Mouse (Mus musculus) CH12.LX (cell line): Measurements from ENCODE around the gene Slc13a2. TPM values are rescaled to one million over a fixed set of nuclear protein-coding genes. Genes with fewer than 3 reads are reported as not detected.

Source experiments
- DNase-seq: peaks from one replicate; pipeline ENCODE4 v3.0.0-alpha.2; 2013; ENCODE audit errors: extremely low read depth
- H3K27ac ChIP-seq: 2 replicates; pipeline ENCODE4 v1.5.1; 2012; ENCODE audit warnings: low read depth, mild to moderate bottlenecking, control low read depth, moderate library complexity; ENCODE audit not compliant: insufficient read depth
- H3K27me3 ChIP-seq: replicated peaks from 2 replicates; pipeline ENCODE3; 2012; ENCODE audit warnings: inconsistent platforms
- H3K36me3 ChIP-seq, 2 experiments: replicated peaks in 1 of 2; 2 replicates each; pipeline versions ENCODE3 to v1.6.1; 2012; ENCODE audit warnings: inconsistent platforms in 1 of 2, low read length in 1 of 2, mild to moderate bottlenecking in 1 of 2, mixed read lengths in 1 of 2, moderate library complexity in 1 of 2; ENCODE audit not compliant: control insufficient read depth in 1 of 2, insufficient read depth in 1 of 2
- H3K4me1 ChIP-seq, 2 experiments: 2 replicates each; pipeline ENCODE4 v1.6.1; 2012; ENCODE audit warnings: inconsistent platforms in 1 of 2, moderate library complexity in 1 of 2; ENCODE audit not compliant: insufficient read depth in 2 of 2, control insufficient read depth in 1 of 2
- H3K4me2 ChIP-seq: 2 replicates; pipeline ENCODE4 v1.6.1; 2012; ENCODE audit warnings: low read depth, mild to moderate bottlenecking, control low read depth; ENCODE audit not compliant: poor library complexity, insufficient read depth, severe bottlenecking
- H3K4me3 ChIP-seq, 3 experiments: fragments of 150-350 bp in 1 of 3; sonication (generic) in 1 of 3; replicated peaks in 1 of 3; 2 replicates each; pipeline versions ENCODE3 to v1.5.1; 2011 to 2012; ENCODE audit warnings: low read depth in 2 of 3, low read length in 2 of 3, mild to moderate bottlenecking in 2 of 3, moderate library complexity in 2 of 3, control low read depth in 1 of 3, improper control_type of control experiment in 1 of 3, inconsistent platforms in 1 of 3, mixed read lengths in 1 of 3; ENCODE audit not compliant: poor library complexity in 1 of 3
- H3K79me2 ChIP-seq: replicated peaks from 2 replicates; pipeline ENCODE4 v1.6.1; 2012; ENCODE audit warnings: mild to moderate bottlenecking, moderate library complexity; ENCODE audit not compliant: control insufficient read depth, poor library complexity, insufficient read depth, severe bottlenecking; ENCODE audit errors: extremely low read depth
- H3K9ac ChIP-seq: 2 replicates; pipeline ENCODE4 v1.6.1; 2012; ENCODE audit warnings: low read depth, mild to moderate bottlenecking, control low read depth, moderate library complexity; ENCODE audit not compliant: insufficient read depth
- H3K9me3 ChIP-seq: replicated peaks from 2 replicates; pipeline ENCODE3; 2012; ENCODE audit warnings: low read length, inconsistent platforms, mixed read lengths
- BHLHE40 ChIP-seq: IDR thresholded peaks from 2 replicates; pipeline ENCODE4 v1.6.1; 2011; ENCODE audit warnings: mild to moderate bottlenecking, low read depth, low read length, improper control_type of control experiment
- CHD1 ChIP-seq: IDR thresholded peaks from 2 replicates; pipeline ENCODE4 v1.6.1; 2012; ENCODE audit warnings: low read depth, low read length, improper control_type of control experiment, inconsistent platforms
- CHD2 ChIP-seq: IDR thresholded peaks from 2 replicates; pipeline ENCODE4 v1.6.1; 2011; ENCODE audit warnings: low read length, improper control_type of control experiment
- E2F4 ChIP-seq: IDR thresholded peaks from 2 replicates; pipeline ENCODE4 v1.6.1; 2011; ENCODE audit warnings: low read depth, low read length, improper control_type of control experiment; ENCODE audit not compliant: insufficient replicate concordance
- EP300 ChIP-seq: IDR thresholded peaks from 2 replicates; pipeline ENCODE4 v1.6.1; 2011; ENCODE audit warnings: low read length, improper control_type of control experiment
- ETS1 ChIP-seq: conservative IDR thresholded peaks from 2 replicates; pipeline ENCODE4 v1.6.1; 2012; ENCODE audit warnings: low read depth, mild to moderate bottlenecking, inconsistent platforms, low read length, improper control_type of control experiment, moderate library complexity
- HCFC1 ChIP-seq: IDR thresholded peaks from 2 replicates; pipeline ENCODE4 v1.6.1; 2012; ENCODE audit warnings: low read depth, mild to moderate bottlenecking, inconsistent platforms, low read length, improper control_type of control experiment
- IRF4 ChIP-seq: IDR thresholded peaks from 2 replicates; pipeline ENCODE4 v1.6.1; 2014; ENCODE audit warnings: low read depth, mild to moderate bottlenecking, inconsistent platforms, low read length, improper control_type of control experiment
- KAT2A ChIP-seq: IDR thresholded peaks from 2 replicates; pipeline ENCODE4 v1.6.1; 2012; ENCODE audit warnings: low read length, improper control_type of control experiment, inconsistent platforms; ENCODE audit not compliant: insufficient replicate concordance
- MAFK ChIP-seq: IDR thresholded peaks from 2 replicates; pipeline ENCODE4 v1.6.1; 2011; ENCODE audit warnings: low read length, improper control_type of control experiment; ENCODE audit not compliant: insufficient replicate concordance
- MAX ChIP-seq: IDR thresholded peaks from 2 replicates; pipeline ENCODE4 v1.6.1; 2011; ENCODE audit warnings: low read length, improper control_type of control experiment
- MAZ ChIP-seq: IDR thresholded peaks from 2 replicates; pipeline ENCODE4 v1.6.1; 2012; ENCODE audit warnings: low read depth, mild to moderate bottlenecking, inconsistent platforms, low read length, improper control_type of control experiment, moderate library complexity
- MEF2A ChIP-seq: IDR thresholded peaks from 2 replicates; pipeline ENCODE4 v1.6.1; 2014; ENCODE audit warnings: low read depth, mild to moderate bottlenecking, inconsistent platforms, low read length, improper control_type of control experiment, borderline replicate concordance
- MYC ChIP-seq: IDR thresholded peaks from 2 replicates; pipeline ENCODE4 v1.6.1; 2011; ENCODE audit warnings: low read depth, mild to moderate bottlenecking, improper control_type of control experiment, low read length
- NELFE ChIP-seq: IDR thresholded peaks from 2 replicates; pipeline ENCODE4 v1.6.1; 2011; ENCODE audit warnings: low read depth, low read length, improper control_type of control experiment
- NRF1 ChIP-seq: IDR thresholded peaks from 2 replicates; pipeline ENCODE4 v1.6.1; 2014; ENCODE audit warnings: low read depth, mild to moderate bottlenecking, inconsistent platforms, low read length, improper control_type of control experiment, moderate library complexity
- PAX5 ChIP-seq: IDR thresholded peaks from 2 replicates; pipeline ENCODE4 v1.6.1; 2012; ENCODE audit warnings: low read length, inconsistent platforms, mixed read lengths
- POLR2A ChIP-seq: IDR thresholded peaks from 2 replicates; pipeline ENCODE4 v1.6.1; 2011; ENCODE audit warnings: low read depth, mild to moderate bottlenecking, improper control_type of control experiment, low read length
- POLR2AphosphoS2 ChIP-seq: IDR thresholded peaks from 2 replicates; pipeline ENCODE4 v1.6.1; 2011; ENCODE audit warnings: low read depth, low read length, improper control_type of control experiment
- RAD21 ChIP-seq: IDR thresholded peaks from 2 replicates; pipeline ENCODE4 v1.6.1; 2011; ENCODE audit warnings: low read depth, mild to moderate bottlenecking, low read length, improper control_type of control experiment, moderate library complexity
- RCOR1 ChIP-seq: conservative IDR thresholded peaks from 2 replicates; pipeline ENCODE4 v1.6.1; 2012; ENCODE audit warnings: low read depth, mild to moderate bottlenecking, inconsistent platforms, low read length, improper control_type of control experiment
- SIN3A ChIP-seq: IDR thresholded peaks from 2 replicates; pipeline ENCODE4 v1.6.1; 2012; ENCODE audit warnings: low read length, improper control_type of control experiment, inconsistent platforms
- SMC3 ChIP-seq: IDR thresholded peaks from 2 replicates; pipeline ENCODE4 v1.6.1; 2011; ENCODE audit warnings: low read depth, low read length, improper control_type of control experiment
- TBP ChIP-seq: conservative IDR thresholded peaks from 2 replicates; pipeline ENCODE4 v1.6.1; 2011; ENCODE audit warnings: low read depth, low read length, improper control_type of control experiment
- USF1 ChIP-seq: IDR thresholded peaks from 2 replicates; pipeline ENCODE4 v1.6.1; 2014; ENCODE audit warnings: low read depth, mild to moderate bottlenecking, inconsistent platforms, low read length, improper control_type of control experiment
- USF2 ChIP-seq: conservative IDR thresholded peaks from 2 replicates; pipeline ENCODE4 v1.6.1; 2011; ENCODE audit warnings: low read depth, low read length, improper control_type of control experiment
- ZC3H11A ChIP-seq: IDR thresholded peaks from 2 replicates; pipeline ENCODE4 v1.6.1; 2012; ENCODE audit warnings: low read depth, mild to moderate bottlenecking, inconsistent platforms, low read length, improper control_type of control experiment
- dilution Hi-C: fragments of 300-500 bp; cut with MboI; formaldehyde crosslinking; loops from 2 replicates; pipeline ENCODE4 v1.14.3; 2020; ENCODE audit warnings: low sequenced_read_pairs; ENCODE audit not compliant: extremely low pct_unique_long_range_greater_than_20kb, extremely low pct_ligation_motif_present
- in situ Hi-C: fragments of 300-500 bp; cut with MboI; formaldehyde crosslinking; loops from 3 replicates; pipeline ENCODE4 v1.14.3; 2019; ENCODE audit warnings: low sequenced_read_pairs, low pct_ligation_motif_present, low pct_unique_long_range_greater_than_20kb, mixed read lengths
- polyA plus RNA-seq: library from polyadenylated mRNA; unstranded; fragments of >175 nt; gene quantifications from 2 replicates; pipeline ENCODE4 v1.2.1, GENCODE M21; 2012; ENCODE audit warnings: low read depth; ENCODE audit not compliant: insufficient read length
- total RNA-seq, 2 experiments: library from RNA; depleted of rRNA; stranded (reverse); fragments of 300-350 nt in 1 of 2; fragments of >200 nt in 1 of 2; gene quantifications; 2 replicates each; pipeline ENCODE4 v1.2.3; 2012 to 2014

Slc13a2 gene
- total and polyA plus RNA-seq, 3 experiments, result not detected

DNA sequence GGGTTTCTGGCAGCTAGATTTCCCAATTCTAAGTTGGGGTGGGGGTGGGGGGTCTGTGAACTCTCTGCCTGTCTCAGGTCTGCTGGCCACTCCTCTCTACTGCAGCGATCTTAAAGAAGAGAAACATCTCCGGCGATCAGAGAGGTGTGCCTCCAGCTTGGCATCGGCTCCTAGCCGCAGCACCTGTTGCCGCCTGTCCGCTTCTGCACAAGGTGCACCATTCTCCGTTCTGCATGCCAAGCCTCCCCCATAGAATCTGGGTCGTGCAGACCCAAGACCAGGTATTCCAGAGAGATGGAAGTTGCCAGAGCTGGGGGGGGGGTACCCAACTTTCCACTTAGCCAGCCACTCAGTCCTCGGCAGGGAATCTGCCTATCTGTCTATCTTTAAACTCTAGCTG lies 36.2 kb downstream of the Slc13a2 start:
- peaks cover 11% of the 10 kb centered on the region for H3K27me3 ChIP-seq
- H3K9ac ChIP-seq, result no peak overlapping the region
- H3K27ac ChIP-seq, result no peak overlapping the region
- TF ChIP-seq TBP (no peak), MAFK (no peak), ETS1 (no peak), E2F4 (no peak), NRF1 (no peak), CHD2 (no peak), RCOR1 (no peak), MAX (no peak), NELFE (no peak), MYC (no peak), MAZ (no peak), EP300 (no peak), IRF4 (no peak), MEF2A (no peak), PAX5 (no peak), ZC3H11A (no peak), RAD21 (no peak), BHLHE40 (no peak), CHD1 (no peak)
- no peaks in the 10 kb centered on the region for H3K9me3 ChIP-seq
- DNase-seq, result no peak
- H3K36me3 ChIP-seq, result no peaks in the 10 kb centered on the region
- in situ Hi-C loops, result no loop called here
- no peak overlapping the region for H3K4me3 ChIP-seq
- peaks cover 2 to 22% of the 10 kb centered on the region in 2 experiments; a peak in 3 of 4 replicates for H3K4me1 ChIP-seq
- dilution Hi-C loops, result no loop called here
- H3K4me2 ChIP-seq, result no peak overlapping the region
- no peaks in the 10 kb centered on the region for H3K79me2 ChIP-seq

DNA sequence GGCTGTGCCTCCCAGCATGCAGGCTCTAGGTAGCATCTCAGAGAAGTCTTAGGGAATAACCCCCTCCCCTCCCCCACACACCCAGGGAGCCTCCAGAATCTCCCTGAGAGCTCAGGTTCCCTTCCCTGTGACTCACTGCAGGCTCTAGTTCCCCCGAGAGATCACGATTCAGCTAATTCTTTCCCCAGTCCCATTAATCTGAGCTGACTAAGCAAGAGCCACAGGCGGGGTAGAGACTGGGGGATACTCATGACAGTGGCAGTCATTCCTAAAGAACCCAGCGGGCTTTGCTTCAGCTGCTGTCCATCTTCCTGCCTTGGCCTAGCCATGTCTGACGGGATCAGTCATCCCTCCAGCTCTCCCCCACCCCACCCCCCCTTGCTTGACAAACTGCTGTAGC lies 39.3 kb downstream of the Slc13a2 start:
- dilution Hi-C loops (no loop called here), in situ Hi-C loops (no loop called here)
- no peak for DNase-seq
- H3K36me3 ChIP-seq, result no peaks in the 10 kb centered on the region
- H3K4me3 ChIP-seq, result no peak overlapping the region
- H3K4me1 ChIP-seq, result peaks cover 2 to 22% of the 10 kb centered on the region in 2 experiments; a peak in 3 of 4 replicates
- H3K79me2 ChIP-seq, result no peaks in the 10 kb centered on the region
- H3K9me3 ChIP-seq, result no peaks in the 10 kb centered on the region
- no peak overlapping the region for H3K4me2 ChIP-seq
- TF ChIP-seq ZC3H11A (no peak), IRF4 (no peak), NRF1 (no peak), POLR2A (no peak), USF1 (no peak), RCOR1 (no peak), SIN3A (no peak), E2F4 (no peak), RAD21 (no peak), EP300 (no peak), SMC3 (no peak), MAZ (no peak), USF2 (no peak), KAT2A (no peak), HCFC1 (no peak), POLR2AphosphoS2 (no peak)
- H3K27me3 ChIP-seq, result peaks cover 30% of the 10 kb centered on the region
- no peak overlapping the region for H3K27ac ChIP-seq
- H3K9ac ChIP-seq, result no peak overlapping the region
